Mouse (Mus musculus) ES-Bruce4 (cell line): ENCODE measurements around the gene Speer4f1. TPM values are rescaled to one million over a fixed set of nuclear protein-coding genes. Genes with fewer than 3 reads are reported as not detected.
"Not testable (repeated sequence)": the region's sequence is repeated elsewhere in the genome, so short reads cannot be mapped to it uniquely, and the experiment has no call there.

ENCODE experiments used
- H3K27ac ChIP-seq: 2 replicates; pipeline ENCODE4 v1.5.1; 2012; ENCODE audit warnings: low read length, inconsistent platforms; ENCODE audit not compliant: insufficient read depth
- H3K27me3 ChIP-seq: 2 replicates; pipeline ENCODE4 v1.6.1; 2012; ENCODE audit warnings: mild to moderate bottlenecking, low read length, inconsistent platforms; ENCODE audit not compliant: control insufficient read depth, poor library complexity, insufficient read depth, severe bottlenecking
- H3K36me3 ChIP-seq: 2 replicates; pipeline ENCODE4 v1.6.1; 2012; ENCODE audit warnings: inconsistent platforms, mild to moderate bottlenecking, low read length, moderate library complexity; ENCODE audit not compliant: control insufficient read depth, poor library complexity, insufficient read depth, severe bottlenecking
- H3K4me1 ChIP-seq: one replicate; pipeline ENCODE4 v1.8.1; 2011; ENCODE audit warnings: low read length; ENCODE audit not compliant: control insufficient read depth, insufficient read depth
- H3K4me3 ChIP-seq: 2 replicates; pipeline ENCODE4 v1.5.1; 2011; ENCODE audit warnings: low read depth, mild to moderate bottlenecking, low read length
- H3K9ac ChIP-seq: 2 replicates; pipeline ENCODE4 v1.6.1; 2012; ENCODE audit warnings: low read depth, mild to moderate bottlenecking, inconsistent platforms; ENCODE audit not compliant: poor library complexity, severe bottlenecking
- H3K9me3 ChIP-seq: replicated peaks from 2 replicates; pipeline ENCODE4 v1.6.1; 2012; ENCODE audit warnings: mild to moderate bottlenecking, low read length, inconsistent platforms; ENCODE audit not compliant: control insufficient read depth, poor library complexity, insufficient read depth, severe bottlenecking
- CTCF ChIP-seq: IDR thresholded peaks from one replicate; pipeline ENCODE4 v1.8.1; 2011; ENCODE audit warnings: low read depth, low read length
- EP300 ChIP-seq: IDR thresholded peaks from 2 replicates; pipeline ENCODE4 v1.6.1; 2011; ENCODE audit warnings: low read depth, low read length; ENCODE audit not compliant: insufficient read depth
- POLR2A ChIP-seq: IDR thresholded peaks from one replicate; pipeline ENCODE4 v1.8.1; 2011; ENCODE audit warnings: low read length; ENCODE audit not compliant: insufficient read depth
- polyA plus RNA-seq: library from polyadenylated mRNA; stranded (reverse); fragments of >200 nt; gene quantifications from 2 replicates; pipeline ENCODE4 v1.2.4, GENCODE M21; 2011; ENCODE audit warnings: low read depth; ENCODE audit not compliant: missing spikeins, insufficient read depth, insufficient read length

The Speer4f1 gene
- polyA plus RNA-seq, result not detected in 2 replicates

DNA sequence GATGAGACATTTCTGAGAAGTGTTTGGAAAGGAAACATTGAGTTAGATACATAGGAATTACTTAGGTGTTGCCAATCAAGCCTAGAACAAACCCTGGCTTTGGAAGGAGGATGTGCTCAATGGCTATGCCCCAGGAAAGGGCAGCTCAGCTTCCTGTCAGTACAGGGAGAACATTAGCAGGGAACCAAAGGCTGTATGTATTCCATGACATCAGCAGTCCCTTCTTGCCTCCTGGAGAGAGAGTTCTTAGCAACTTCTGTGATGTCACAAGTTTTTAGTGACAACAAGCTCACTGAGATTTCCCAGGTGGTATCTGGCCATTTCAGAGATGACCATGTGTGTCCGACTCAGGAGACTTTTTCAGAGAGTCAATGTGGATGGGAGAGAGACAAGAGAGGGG is at the start of gene Speer4f1:
Gene Speer4f1, plus strand, starts transcription at position 301 of the 400 bp plus-strand sequence.
- H3K9ac ChIP-seq, H3K27ac ChIP-seq, H3K36me3 ChIP-seq, H3K27me3 ChIP-seq, H3K9me3 ChIP-seq, H3K4me1 ChIP-seq, H3K4me3 ChIP-seq: not testable (repeated sequence)

DNA sequence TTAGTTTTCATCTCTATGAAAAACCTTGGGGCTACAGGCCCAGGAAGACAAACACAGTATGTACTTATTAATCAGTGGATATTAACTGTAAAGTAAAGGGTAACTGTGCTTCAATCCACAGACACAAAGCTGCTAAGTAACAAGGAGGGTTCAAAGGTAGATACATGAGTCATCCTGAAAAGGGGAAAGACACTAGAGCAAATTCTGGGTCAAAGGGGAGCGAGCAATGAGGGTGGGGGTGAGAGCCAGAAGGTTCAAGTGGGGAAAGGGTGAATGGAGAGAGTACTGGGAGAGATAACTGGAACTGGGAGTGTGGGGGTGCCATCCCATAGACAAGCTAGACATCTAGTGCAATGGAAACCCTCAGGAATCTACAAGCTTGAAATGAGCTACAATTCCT is 49.0 kb upstream of the Speer4f1 start:
- H3K27ac ChIP-seq, result no peak overlapping the region
- TF ChIP-seq POLR2A (no peak), CTCF (no peak), EP300 (no peak)

DNA sequence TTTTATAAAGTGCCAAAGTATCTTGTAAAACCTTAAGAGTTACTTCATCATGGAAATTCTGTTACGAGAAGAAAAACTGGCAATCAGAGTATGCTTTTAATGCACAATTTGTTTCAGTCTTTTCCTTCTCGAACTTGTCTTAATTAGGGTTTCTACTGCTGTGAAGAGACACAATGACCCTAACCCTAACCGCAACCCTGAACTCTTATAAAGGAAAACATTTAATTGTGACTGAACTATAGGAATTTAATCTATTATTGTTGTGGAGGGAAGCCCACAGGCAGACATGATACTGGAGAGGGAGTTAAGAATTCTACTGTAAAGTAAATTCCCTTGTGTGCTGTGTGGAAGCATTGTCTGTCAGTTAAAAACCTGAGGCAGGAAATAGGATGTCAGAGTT is 41.2 kb upstream of the Speer4f1 start:
- Histone ChIP-seq H3K9me3 (no peaks in the 10 kb centered on the region), H3K4me1 (no peaks in the 10 kb centered on the region), H3K9ac (no peak overlapping the region), H3K27ac (no peak overlapping the region), H3K27me3 (no peaks in the 10 kb centered on the region), H3K36me3 (no peaks in the 10 kb centered on the region), H3K4me3 (no peak overlapping the region)
- TF ChIP-seq POLR2A (no peak), CTCF (no peak), EP300 (no peak)

More for the DNA sequence above, 49.0 kb upstream of the Speer4f1 start:
- Histone ChIP-seq H3K9me3 (no peaks in the 10 kb centered on the region), H3K4me3 (no peak overlapping the region), H3K27me3 (no peaks in the 10 kb centered on the region), H3K36me3 (no peaks in the 10 kb centered on the region), H3K9ac (no peak overlapping the region), H3K4me1 (no peaks in the 10 kb centered on the region)

DNA sequence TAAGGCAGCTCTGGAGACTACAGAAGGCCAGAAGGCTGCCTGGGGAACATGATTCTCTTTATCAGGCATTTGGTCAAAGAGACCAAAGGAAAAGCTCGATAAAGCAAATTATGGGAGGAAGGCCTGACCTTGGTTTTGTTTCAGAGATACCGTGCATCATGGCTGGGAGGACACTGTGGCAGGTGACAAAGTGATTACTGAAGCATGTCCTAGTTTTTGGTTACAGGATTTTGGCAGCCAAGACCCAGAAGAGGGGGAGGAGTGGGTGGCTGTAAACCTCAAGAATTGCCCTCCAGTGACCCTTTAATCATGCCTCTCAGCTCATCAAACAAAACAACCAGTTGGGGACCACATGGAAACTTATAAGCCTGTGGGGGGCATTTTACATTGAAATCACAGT is 39.7 kb upstream of the Speer4f1 start:
- Histone ChIP-seq H3K4me3 (no peak overlapping the region), H3K9me3 (no peaks in the 10 kb centered on the region)
- no peak for TF ChIP-seq EP300
- TF ChIP-seq POLR2A, result no peak
- no peak for TF ChIP-seq CTCF

DNA sequence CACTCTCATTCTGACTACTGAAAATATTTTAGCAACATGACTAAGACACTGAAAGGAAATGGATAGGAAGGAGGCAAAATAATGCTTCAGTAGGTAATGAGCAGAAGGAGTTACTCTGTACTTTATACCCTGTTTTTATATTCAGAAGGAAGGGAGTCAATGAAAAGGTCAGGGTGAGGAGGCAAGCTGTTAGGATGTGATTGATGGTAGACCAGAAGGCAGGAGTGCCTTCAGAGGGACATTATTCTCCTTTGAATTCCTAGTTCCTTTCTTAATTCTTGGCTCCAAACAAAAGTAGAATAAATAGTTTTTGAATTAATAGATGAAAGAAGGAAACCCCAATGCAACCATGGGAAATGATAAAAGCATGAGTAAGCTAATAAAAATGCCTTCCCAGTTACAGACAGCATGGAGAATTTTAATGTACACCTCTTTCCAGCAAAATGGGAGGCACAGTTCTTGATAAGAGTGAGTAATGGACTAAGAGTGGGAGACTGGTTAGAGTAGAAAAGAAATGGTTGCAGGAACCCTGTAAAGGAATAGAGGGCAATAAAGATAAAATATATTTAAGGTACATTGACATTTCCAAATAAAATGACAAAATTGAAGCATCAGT is 36.3 kb upstream of the Speer4f1 start:
- Histone ChIP-seq H3K9ac (no peak overlapping the region), H3K4me3 (no peak overlapping the region), H3K9me3 (no peaks in the 10 kb centered on the region), H3K27me3 (no peaks in the 10 kb centered on the region), H3K27ac (no peak overlapping the region), H3K4me1 (no peaks in the 10 kb centered on the region), H3K36me3 (no peaks in the 10 kb centered on the region)
- TF ChIP-seq EP300, result no peak
- no peak for TF ChIP-seq CTCF

More for the DNA sequence above, 39.7 kb upstream of the Speer4f1 start:
- Histone ChIP-seq H3K27me3 (no peaks in the 10 kb centered on the region), H3K27ac (no peak overlapping the region), H3K36me3 (no peaks in the 10 kb centered on the region), H3K4me1 (no peaks in the 10 kb centered on the region), H3K9ac (no peak overlapping the region)

DNA sequence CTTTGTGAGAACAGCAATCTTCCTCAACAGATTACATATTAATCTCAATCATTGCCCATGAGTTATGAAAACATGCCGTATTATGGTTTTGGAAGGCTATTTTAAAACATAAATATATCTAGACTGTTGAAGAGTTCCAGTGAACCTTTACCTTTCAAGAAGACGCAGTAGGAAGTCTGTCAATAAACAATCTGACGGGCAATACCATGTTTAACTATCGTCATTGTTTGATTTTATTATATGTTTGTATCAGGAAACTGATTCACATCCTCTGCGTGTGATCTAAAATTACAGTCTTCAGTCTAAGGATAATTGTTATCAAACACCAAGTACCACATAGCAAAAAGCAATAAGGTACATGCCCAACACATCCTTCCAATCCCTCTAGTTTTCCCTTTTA is 21.8 kb upstream of the Speer4f1 start:
- H3K27me3 ChIP-seq, result no peaks in the 10 kb centered on the region
- no peak for TF ChIP-seq EP300
- no peaks in the 10 kb centered on the region for H3K9me3 ChIP-seq
- no peaks in the 10 kb centered on the region for H3K36me3 ChIP-seq
- H3K4me1 ChIP-seq, result no peaks in the 10 kb centered on the region
- no peak overlapping the region for H3K27ac ChIP-seq
- H3K4me3 ChIP-seq, result no peak overlapping the region
- H3K9ac ChIP-seq, result no peak overlapping the region
